Mouse (Mus musculus) hindlimb bud, embryonic 11.5 days (tissue): ENCODE results near the gene Lcn2.

ENCODE experiments used
- DNase-seq: peaks from one replicate; pipeline ENCODE4 v3.0.0-alpha.2; 2012; ENCODE audit warnings: low read depth, low spot score; ENCODE audit errors: extremely low spot score

The Lcn2 gene

GRCm38 (mm10) chr2:32387706-32388490 lies at the start of gene Lcn2:
TSS of gene Lcn2 (minus strand) at chr2:32388252.
- DNase-seq = no peak

GRCm38 (mm10) chr2:32437612-32438166 lies 49.6 kb upstream of the Lcn2 start:
- no peak for DNase-seq

- DNase-seq = no peak
Observed at GRCm38 (mm10) chr2:32436686-32437372, 48.8 kb upstream of the Lcn2 start.

GRCm38 (mm10) chr2:32430701-32431676 lies 42.9 kb upstream of the Lcn2 start:
- peak; percentile 92 for DNase-seq

- DNase-seq = no peak
Observed at GRCm38 (mm10) chr2:32429215-32429891, 41.3 kb upstream of the Lcn2 start.

GRCm38 (mm10) chr2:32428262-32428722 lies 40.2 kb upstream of the Lcn2 start:
- no peak for DNase-seq

GRCm38 (mm10) chr2:32427720-32428119 lies 39.7 kb upstream of the Lcn2 start:
- no peak for DNase-seq

- no peak for DNase-seq
Observed at GRCm38 (mm10) chr2:32426141-32426540, 38.1 kb upstream of the Lcn2 start.

GRCm38 (mm10) chr2:32425568-32425967 lies 37.5 kb upstream of the Lcn2 start:
- no peak for DNase-seq

- no peak for DNase-seq
Observed at GRCm38 (mm10) chr2:32424796-32425195, 36.7 kb upstream of the Lcn2 start.

GRCm38 (mm10) chr2:32423481-32424331 lies 35.7 kb upstream of the Lcn2 start:
- peak; percentile 77 for DNase-seq

GRCm38 (mm10) chr2:32421851-32422251 lies 33.8 kb upstream of the Lcn2 start:
- no peak for DNase-seq

GRCm38 (mm10) chr2:32420647-32421046 lies 32.6 kb upstream of the Lcn2 start:
- no peak for DNase-seq

- no peak for DNase-seq
Observed at GRCm38 (mm10) chr2:32420066-32420608, 32.1 kb upstream of the Lcn2 start.

GRCm38 (mm10) chr2:32419359-32419758 lies 31.3 kb upstream of the Lcn2 start:
- no peak for DNase-seq

GRCm38 (mm10) chr2:32418430-32419151 lies 30.5 kb upstream of the Lcn2 start:
- no peak for DNase-seq

GRCm38 (mm10) chr2:32417486-32417885 lies 29.4 kb upstream of the Lcn2 start:
- DNase-seq = no peak

- DNase-seq = no peak
Observed at GRCm38 (mm10) chr2:32416556-32416955, 28.5 kb upstream of the Lcn2 start.
